Mouse (Mus musculus) testis, adult 2 months (tissue): ENCODE measurements around the gene Npnt.

Experiments used
- CTCF ChIP-seq: fragments of 200-500 bp; IDR thresholded peaks from 2 replicates; pipeline ENCODE4 v1.5.1; 2012; ENCODE audit warnings: low read depth, mild to moderate bottlenecking, inconsistent platforms, low read length, moderate library complexity; ENCODE audit not compliant: control insufficient read depth, insufficient read depth, insufficient replicate concordance
- POLR2A ChIP-seq: fragments of 200-500 bp; IDR thresholded peaks from 2 replicates; pipeline ENCODE4 v1.6.1; 2012; ENCODE audit warnings: low read depth, mild to moderate bottlenecking, inconsistent platforms, low read length, moderate library complexity; ENCODE audit not compliant: control insufficient read depth

GRCm38 (mm10) chr3:132897390-132897789 lies 52.7 kb downstream of the Npnt start:
- TF ChIP-seq CTCF, result no peak
- no peak for TF ChIP-seq POLR2A
